Mouse (Mus musculus) embryonic fibroblast, embryonic 13.5 days (primary cell): ENCODE data around the gene Gm6904.
A peak's percentile ranks its signal among the peaks of the same experiment; 100 is the strongest.

ENCODE experiments used
- CTCF ChIP-seq: IDR thresholded peaks from 2 replicates; pipeline ENCODE4 v1.5.1; 2011; ENCODE audit warnings: mild to moderate bottlenecking, control low read depth, low read length, moderate library complexity, borderline replicate concordance; ENCODE audit not compliant: insufficient read depth
- POLR2A ChIP-seq: IDR thresholded peaks from 2 replicates; pipeline ENCODE4 v1.6.1; 2011; ENCODE audit warnings: low read depth, mild to moderate bottlenecking, control low read depth, low read length, moderate library complexity

GRCm38 (mm10) chr14:59200711-59201603, 59.1 kb downstream of the Gm6904 start, which contains the start of gene Rcbtb1:
- peak; percentile 60 for TF ChIP-seq POLR2A
- no peak for TF ChIP-seq CTCF
